Mouse (Mus musculus): ENCODE results near the gene Spi1. TPM values are rescaled to one million over a fixed set of nuclear protein-coding genes. Genes with fewer than 3 reads are reported as not detected.
A peak's percentile ranks its signal among the peaks of the same experiment; 100 is the strongest.

The Spi1 gene
- polyA plus RNA-seq, 1 experiment from 2014 or later: 4.5 TPM

- no peak overlapping the region for H3K27ac ChIP-seq (ENCODE audit: low read depth, low read length)
- H3K9ac ChIP-seq (ENCODE audit: low read length): no peak overlapping the region
- no peak for ATAC-seq (ENCODE audit: low FRiP score)
- peaks cover 19% of the 10 kb centered on the region; the same call in 1 of the 2 replicates for H3K36me3 ChIP-seq (ENCODE audit: control insufficient read depth, insufficient read depth, low read length)
- H3K4me1 ChIP-seq (ENCODE audit: control insufficient read depth, insufficient read depth, low read length): peaks cover 8% of the 10 kb centered on the region
- peak overlapping the region; percentile 86 for H3K4me3 ChIP-seq (ENCODE audit: low read depth, low read length)
- no peak overlapping the region for H3K4me2 ChIP-seq
- no peak for DNase-seq (ENCODE audit: low spot score, missing footprints)
- H3K27me3 ChIP-seq (ENCODE audit: control insufficient read depth, insufficient read depth, low read length): no peaks in the 10 kb centered on the region
- H3K9me3 ChIP-seq (ENCODE audit: control insufficient read depth, low read length): no peaks in the 10 kb centered on the region
- WGBS: 64% methylated on average over 2 of the region's 2 CpGs
Measured at GRCm38 (mm10) chr2:91052752-91053151, 29.4 kb upstream of the Spi1 start.

GRCm38 (mm10) chr2:91053181-91053933 is 28.8 kb upstream of the Spi1 start:
- Histone ChIP-seq H3K36me3 (ENCODE audit: control insufficient read depth, insufficient read depth, low read length) (peaks cover 20% of the 10 kb centered on the region; the same call in 1 of the 2 replicates), H3K4me3 (ENCODE audit: low read depth, low read length) (peak overlapping the region; percentile 86), H3K4me1 (ENCODE audit: control insufficient read depth, insufficient read depth, low read length) (peaks cover 8% of the 10 kb centered on the region), H3K9ac (ENCODE audit: low read length) (peak overlapping the region; percentile 93), H3K4me2 (peak overlapping the region; percentile 64), H3K27ac (ENCODE audit: low read depth, low read length) (no peak overlapping the region), H3K27me3 (ENCODE audit: control insufficient read depth, insufficient read depth, low read length) (no peaks in the 10 kb centered on the region), H3K9me3 (ENCODE audit: control insufficient read depth, low read length) (no peaks in the 10 kb centered on the region)
- WGBS: 0% methylated on average over 6 of the region's 6 CpGs
- DNase-seq (ENCODE audit: low spot score, missing footprints) (no peak), ATAC-seq (ENCODE audit: low FRiP score) (peak; percentile 68)

- H3K4me1 ChIP-seq (ENCODE audit: control insufficient read depth, insufficient read depth, low read length): peaks cover 8% of the 10 kb centered on the region
- peak within 1 kb of the TSS; percentile 86 for H3K4me3 ChIP-seq (ENCODE audit: low read depth, low read length)
- H3K9me3 ChIP-seq (ENCODE audit: control insufficient read depth, low read length): no peaks in the 10 kb centered on the region
- DNase-seq (ENCODE audit: low spot score, missing footprints): peak; percentile 99
- H3K36me3 ChIP-seq (ENCODE audit: control insufficient read depth, insufficient read depth, low read length): peaks cover 24% of the 10 kb centered on the region
- ATAC-seq (ENCODE audit: low FRiP score): peak; percentile 99
- peak within 1 kb of the TSS; percentile 93 for H3K9ac ChIP-seq (ENCODE audit: low read length)
- under 1% methylated on average over 40 of the region's 40 CpGs for WGBS
- no peaks in the 10 kb centered on the region for H3K27me3 ChIP-seq (ENCODE audit: control insufficient read depth, insufficient read depth, low read length)
- peak within 1 kb of the TSS; percentile 64 for H3K4me2 ChIP-seq
- peak within 1 kb of the TSS; percentile 17; the same call in 1 of the 2 replicates for H3K27ac ChIP-seq (ENCODE audit: low read depth, low read length)
Measured at GRCm38 (mm10) chr2:91053934-91054382, 28.2 kb upstream of the Spi1 start, which contains the start of gene Psmc3. Psmc3 (plus strand) TSS chr2:91054009.

GRCm38 (mm10) chr2:91058435-91058834 is 23.8 kb upstream of the Spi1 start:
- Histone ChIP-seq H3K4me2 (no peak overlapping the region), H3K9ac (ENCODE audit: low read length) (no peak overlapping the region), H3K27me3 (ENCODE audit: control insufficient read depth, insufficient read depth, low read length) (no peaks in the 10 kb centered on the region), H3K9me3 (ENCODE audit: control insufficient read depth, low read length) (no peaks in the 10 kb centered on the region), H3K36me3 (ENCODE audit: control insufficient read depth, insufficient read depth, low read length) (peaks cover 38% of the 10 kb centered on the region), H3K4me3 (ENCODE audit: low read depth, low read length) (no peak overlapping the region), H3K4me1 (ENCODE audit: control insufficient read depth, insufficient read depth, low read length) (peaks cover 6% of the 10 kb centered on the region), H3K27ac (ENCODE audit: low read depth, low read length) (no peak overlapping the region)
- no peak for ATAC-seq (ENCODE audit: low FRiP score)
- 88% methylated on average over 5 of the region's 5 CpGs for WGBS
- DNase-seq (ENCODE audit: low spot score, missing footprints): no peak

- DNase-seq (ENCODE audit: low spot score, missing footprints) (no peak), ATAC-seq (ENCODE audit: low FRiP score) (no peak)
- Histone ChIP-seq H3K9ac (ENCODE audit: low read length) (no peak overlapping the region), H3K4me1 (ENCODE audit: control insufficient read depth, insufficient read depth, low read length) (peaks cover 6% of the 10 kb centered on the region), H3K9me3 (ENCODE audit: control insufficient read depth, low read length) (no peaks in the 10 kb centered on the region), H3K27ac (ENCODE audit: low read depth, low read length) (no peak overlapping the region), H3K4me3 (ENCODE audit: low read depth, low read length) (no peak overlapping the region), H3K27me3 (ENCODE audit: control insufficient read depth, insufficient read depth, low read length) (no peaks in the 10 kb centered on the region), H3K36me3 (ENCODE audit: control insufficient read depth, insufficient read depth, low read length) (peaks cover 38% of the 10 kb centered on the region), H3K4me2 (no peak overlapping the region)
- 95% methylated on average over 2 of the region's 2 CpGs for WGBS
Measured at GRCm38 (mm10) chr2:91059376-91059775, 22.8 kb upstream of the Spi1 start.

GRCm38 (mm10) chr2:91060544-91061355 is 21.4 kb upstream of the Spi1 start:
- Histone ChIP-seq H3K36me3 (ENCODE audit: control insufficient read depth, insufficient read depth, low read length) (peaks cover 35% of the 10 kb centered on the region), H3K27ac (ENCODE audit: low read depth, low read length) (no peak overlapping the region), H3K4me2 (no peak overlapping the region), H3K27me3 (ENCODE audit: control insufficient read depth, insufficient read depth, low read length) (no peaks in the 10 kb centered on the region), H3K9me3 (ENCODE audit: control insufficient read depth, low read length) (no peaks in the 10 kb centered on the region), H3K9ac (ENCODE audit: low read length) (no peak overlapping the region), H3K4me3 (ENCODE audit: low read depth, low read length) (no peak overlapping the region), H3K4me1 (ENCODE audit: control insufficient read depth, insufficient read depth, low read length) (no peaks in the 10 kb centered on the region)
- peak; percentile 90 for DNase-seq (ENCODE audit: low spot score, missing footprints)
- ATAC-seq (ENCODE audit: low FRiP score): peak; percentile 41; the same call in 1 of the 2 replicates
- 80% methylated on average over 10 of the region's 10 CpGs for WGBS

GRCm38 (mm10) chr2:91061849-91062481 is 20.2 kb upstream of the Spi1 start:
- ATAC-seq (ENCODE audit: low FRiP score): no peak
- 86% methylated on average over 6 of the region's 6 CpGs for WGBS
- Histone ChIP-seq H3K4me1 (ENCODE audit: control insufficient read depth, insufficient read depth, low read length) (no peaks in the 10 kb centered on the region), H3K4me3 (ENCODE audit: low read depth, low read length) (no peak overlapping the region), H3K4me2 (no peak overlapping the region), H3K36me3 (ENCODE audit: control insufficient read depth, insufficient read depth, low read length) (peaks cover 26% of the 10 kb centered on the region), H3K9ac (ENCODE audit: low read length) (no peak overlapping the region), H3K27me3 (ENCODE audit: control insufficient read depth, insufficient read depth, low read length) (no peaks in the 10 kb centered on the region), H3K9me3 (ENCODE audit: control insufficient read depth, low read length) (no peaks in the 10 kb centered on the region), H3K27ac (ENCODE audit: low read depth, low read length) (no peak overlapping the region)
- no peak for DNase-seq (ENCODE audit: low spot score, missing footprints)

- Histone ChIP-seq H3K4me3 (ENCODE audit: low read depth, low read length) (no peak overlapping the region), H3K9ac (ENCODE audit: low read length) (no peak overlapping the region), H3K9me3 (ENCODE audit: control insufficient read depth, low read length) (no peaks in the 10 kb centered on the region), H3K36me3 (ENCODE audit: control insufficient read depth, insufficient read depth, low read length) (peaks cover 18% of the 10 kb centered on the region), H3K4me1 (ENCODE audit: control insufficient read depth, insufficient read depth, low read length) (no peaks in the 10 kb centered on the region), H3K4me2 (no peak overlapping the region), H3K27ac (ENCODE audit: low read depth, low read length) (no peak overlapping the region), H3K27me3 (ENCODE audit: control insufficient read depth, insufficient read depth, low read length) (no peaks in the 10 kb centered on the region)
- ATAC-seq (ENCODE audit: low FRiP score): no peak
- WGBS: 87% methylated on average over 16 of the region's 16 CpGs
- DNase-seq (ENCODE audit: low spot score, missing footprints): no peak
Measured at GRCm38 (mm10) chr2:91062779-91063606, 19.2 kb upstream of the Spi1 start.
